Mouse (Mus musculus): ENCODE measurements at regions not wholly inside any gene's neighbourhood (a gene's known extent, or its start where the extent isn't known, plus 50 kb on each side); places are given as distances from the start of the nearest gene placed in this dataset.

- Histone ChIP-seq H3K9me3 (ENCODE audit: control insufficient read depth, low read length) (no peaks in the 10 kb centered on the region), H3K36me3 (ENCODE audit: control insufficient read depth, insufficient read depth, low read length) (no peaks in the 10 kb centered on the region), H3K4me2 (replicated peaks; ENCODE audit: low read depth, low read length) (no peak overlapping the region), H3K4me3 (ENCODE audit: low read length) (no peak overlapping the region), H3K4me1 (ENCODE audit: control insufficient read depth, insufficient read depth, low read length) (no peaks in the 10 kb centered on the region), H3K27me3 (ENCODE audit: control insufficient read depth, insufficient read depth, low read length) (no peaks in the 10 kb centered on the region), H3K9ac (ENCODE audit: low read depth, low read length) (no peak overlapping the region), H3K27ac (ENCODE audit: low read depth, low read length) (no peak overlapping the region)
- no peak for ATAC-seq (ENCODE audit: low FRiP score, low TSS enrichment)
- WGBS, result 25% methylated on average over 4 of the region's 4 CpGs
These were observed 1075.6 kb downstream of the Synb start for GRCm38 (mm10) chr14:68218471-68218870.

GRCm38 (mm10) chr14:68217986-68218385, 1076.1 kb downstream of the Synb start:
- H3K9ac ChIP-seq (ENCODE audit: low read depth, low read length), result no peak overlapping the region
- no peaks in the 10 kb centered on the region for H3K36me3 ChIP-seq (ENCODE audit: control insufficient read depth, insufficient read depth, low read length)
- no peaks in the 10 kb centered on the region for H3K4me1 ChIP-seq (ENCODE audit: control insufficient read depth, insufficient read depth, low read length)
- ATAC-seq (ENCODE audit: low FRiP score, low TSS enrichment), result no peak
- no peak overlapping the region for H3K27ac ChIP-seq (ENCODE audit: low read depth, low read length)
- H3K4me2 ChIP-seq (replicated peaks; ENCODE audit: low read depth, low read length), result no peak overlapping the region
- WGBS, result 76% methylated on average over 6 of the region's 6 CpGs
- no peak overlapping the region for H3K4me3 ChIP-seq (ENCODE audit: low read length)
- H3K9me3 ChIP-seq (ENCODE audit: control insufficient read depth, low read length), result no peaks in the 10 kb centered on the region
- no peaks in the 10 kb centered on the region for H3K27me3 ChIP-seq (ENCODE audit: control insufficient read depth, insufficient read depth, low read length)

DNA sequence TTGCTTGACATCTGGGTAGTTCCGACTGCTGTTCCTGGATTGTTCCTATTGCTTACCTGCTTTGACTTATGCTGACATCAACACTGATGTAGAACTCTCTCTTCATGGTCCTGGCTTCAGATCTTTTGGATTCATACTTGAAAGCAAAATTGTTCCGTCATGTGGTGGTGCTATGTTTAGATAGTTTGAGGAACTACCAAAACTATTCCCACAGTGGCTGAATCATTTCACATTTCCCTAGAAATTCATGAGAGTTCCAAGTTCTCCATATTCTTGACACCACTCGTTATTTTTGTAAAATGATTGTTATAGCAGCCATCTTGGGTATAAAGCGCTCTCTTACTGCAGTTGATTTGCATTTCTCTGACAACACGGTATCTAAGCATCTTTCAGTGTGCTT, 1080.2 kb downstream of the Synb start:
- Histone ChIP-seq H3K36me3 (ENCODE audit: control insufficient read depth, insufficient read depth, low read length) (no peaks in the 10 kb centered on the region), H3K4me3 (ENCODE audit: low read length) (no peak overlapping the region), H3K27me3 (ENCODE audit: control insufficient read depth, insufficient read depth, low read length) (no peaks in the 10 kb centered on the region), H3K27ac (ENCODE audit: low read depth, low read length) (no peak overlapping the region), H3K4me1 (ENCODE audit: control insufficient read depth, insufficient read depth, low read length) (no peaks in the 10 kb centered on the region), H3K4me2 (replicated peaks; ENCODE audit: low read depth, low read length) (no peak overlapping the region), H3K9me3 (ENCODE audit: control insufficient read depth, low read length) (no peaks in the 10 kb centered on the region), H3K9ac (ENCODE audit: low read depth, low read length) (no peak overlapping the region)
- ATAC-seq (ENCODE audit: low FRiP score, low TSS enrichment), result no peak
- WGBS, result 90% methylated on average over 5 of the region's 5 CpGs

DNA sequence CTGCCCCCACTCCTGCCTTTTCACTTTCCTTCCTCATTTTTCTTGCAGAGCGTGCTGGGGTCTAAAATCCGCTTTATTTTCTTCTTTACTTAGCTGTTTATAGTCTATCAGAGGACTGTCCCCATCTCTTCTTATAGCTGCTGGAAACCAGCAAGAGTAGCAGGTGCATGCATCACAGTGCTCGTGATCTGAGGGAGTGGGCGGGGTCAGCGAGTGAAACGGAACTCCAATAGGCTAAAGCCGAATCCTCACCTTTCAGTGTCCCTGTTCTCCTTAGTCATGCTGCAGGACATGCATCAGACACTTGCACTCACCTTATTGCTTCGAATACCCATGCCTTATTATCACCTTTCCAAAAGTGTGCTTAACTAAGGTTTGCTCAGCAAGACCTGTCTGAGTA, 1095.3 kb downstream of the Synb start:
- Histone ChIP-seq H3K27me3 (ENCODE audit: control insufficient read depth, insufficient read depth, low read length) (no peaks in the 10 kb centered on the region), H3K9ac (ENCODE audit: low read depth, low read length) (no peak overlapping the region), H3K4me1 (ENCODE audit: control insufficient read depth, insufficient read depth, low read length) (no peaks in the 10 kb centered on the region), H3K9me3 (ENCODE audit: control insufficient read depth, low read length) (no peaks in the 10 kb centered on the region), H3K4me3 (ENCODE audit: low read length) (no peak overlapping the region), H3K36me3 (ENCODE audit: control insufficient read depth, insufficient read depth, low read length) (no peaks in the 10 kb centered on the region), H3K4me2 (replicated peaks; ENCODE audit: low read depth, low read length) (no peak overlapping the region), H3K27ac (ENCODE audit: low read depth, low read length) (no peak overlapping the region)
- no peak for ATAC-seq (ENCODE audit: low FRiP score, low TSS enrichment)
- WGBS, result 8% methylated on average over 8 of the region's 8 CpGs

DNA sequence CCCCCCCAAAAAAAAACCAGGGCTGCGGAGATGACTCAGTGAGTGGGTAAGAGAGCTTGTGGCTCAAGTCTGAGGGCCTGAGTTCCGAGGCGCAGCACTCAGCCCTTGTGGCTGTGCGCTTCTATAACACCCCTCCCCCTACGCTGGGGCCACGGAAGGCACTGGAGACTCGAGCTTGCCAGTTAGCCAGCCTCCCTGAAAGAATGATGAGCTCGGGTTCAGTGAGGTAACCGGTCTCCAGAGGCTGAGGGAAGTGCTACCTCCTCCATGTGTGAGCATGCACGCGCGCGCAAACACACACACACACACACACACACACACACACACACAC, 1096.7 kb downstream of the Synb start:
- Histone ChIP-seq H3K9me3 (ENCODE audit: control insufficient read depth, low read length) (no peaks in the 10 kb centered on the region), H3K9ac (ENCODE audit: low read depth, low read length) (no peak overlapping the region), H3K27me3 (ENCODE audit: control insufficient read depth, insufficient read depth, low read length) (no peaks in the 10 kb centered on the region), H3K4me3 (ENCODE audit: low read length) (no peak overlapping the region), H3K4me1 (ENCODE audit: control insufficient read depth, insufficient read depth, low read length) (no peaks in the 10 kb centered on the region), H3K36me3 (ENCODE audit: control insufficient read depth, insufficient read depth, low read length) (no peaks in the 10 kb centered on the region), H3K4me2 (replicated peaks; ENCODE audit: low read depth, low read length) (peak overlapping the region; percentile 10; the same call in 1 of the 2 replicates), H3K27ac (ENCODE audit: low read depth, low read length) (no peak overlapping the region)
- WGBS, result 8% methylated on average over 12 of the region's 13 CpGs
- peak; percentile 68; the same call in 1 of the 2 replicates for ATAC-seq (ENCODE audit: low FRiP score, low TSS enrichment)

GRCm38 (mm10) chr14:68196762-68197469, 1097.2 kb downstream of the Synb start:
- ATAC-seq (ENCODE audit: low FRiP score, low TSS enrichment), result no peak
- WGBS, result 36% methylated on average over 9 of the region's 9 CpGs
- Histone ChIP-seq H3K27me3 (ENCODE audit: control insufficient read depth, insufficient read depth, low read length) (no peaks in the 10 kb centered on the region), H3K4me1 (ENCODE audit: control insufficient read depth, insufficient read depth, low read length) (no peaks in the 10 kb centered on the region), H3K4me3 (ENCODE audit: low read length) (no peak overlapping the region), H3K9ac (ENCODE audit: low read depth, low read length) (no peak overlapping the region), H3K27ac (ENCODE audit: low read depth, low read length) (no peak overlapping the region), H3K9me3 (ENCODE audit: control insufficient read depth, low read length) (no peaks in the 10 kb centered on the region), H3K36me3 (ENCODE audit: control insufficient read depth, insufficient read depth, low read length) (no peaks in the 10 kb centered on the region), H3K4me2 (replicated peaks; ENCODE audit: low read depth, low read length) (peak overlapping the region; percentile 10; the same call in 1 of the 2 replicates)

DNA sequence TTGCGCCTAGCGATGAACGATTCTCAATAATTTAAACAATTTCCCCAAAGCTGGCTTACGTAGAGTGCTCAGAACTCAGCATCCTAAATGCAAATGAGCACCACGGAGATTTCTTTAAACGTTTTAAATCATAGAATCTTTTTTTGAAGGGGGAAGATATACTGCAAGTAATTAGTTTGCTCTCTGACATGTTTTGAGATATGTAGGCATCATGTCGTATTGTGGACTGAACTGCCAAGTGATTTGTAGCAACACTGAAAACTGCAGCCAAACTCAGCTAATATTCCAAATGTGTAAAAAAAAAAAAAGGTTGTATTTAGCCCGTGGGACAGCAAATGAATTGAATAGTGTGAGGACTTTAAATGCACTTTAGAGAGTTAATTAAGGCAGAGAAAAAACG, 1097.9 kb downstream of the Synb start:
- no peak overlapping the region for H3K9ac ChIP-seq (ENCODE audit: low read depth, low read length)
- 71% methylated on average over 9 of the region's 9 CpGs for WGBS

GRCm38 (mm10) chr14:68189876-68190275, 1104.2 kb downstream of the Synb start:
- WGBS, result 72% methylated on average over 4 of the region's 4 CpGs
- Histone ChIP-seq H3K4me1 (ENCODE audit: control insufficient read depth, insufficient read depth, low read length) (no peaks in the 10 kb centered on the region), H3K36me3 (ENCODE audit: control insufficient read depth, insufficient read depth, low read length) (no peaks in the 10 kb centered on the region), H3K9me3 (ENCODE audit: control insufficient read depth, low read length) (no peaks in the 10 kb centered on the region), H3K4me2 (replicated peaks; ENCODE audit: low read depth, low read length) (no peak overlapping the region), H3K9ac (ENCODE audit: low read depth, low read length) (no peak overlapping the region), H3K27ac (ENCODE audit: low read depth, low read length) (no peak overlapping the region), H3K27me3 (ENCODE audit: control insufficient read depth, insufficient read depth, low read length) (no peaks in the 10 kb centered on the region), H3K4me3 (ENCODE audit: low read length) (no peak overlapping the region)
- no peak for ATAC-seq (ENCODE audit: low FRiP score, low TSS enrichment)

More for the DNA sequence above, 1097.9 kb downstream of the Synb start:
- Histone ChIP-seq H3K36me3 (ENCODE audit: control insufficient read depth, insufficient read depth, low read length) (no peaks in the 10 kb centered on the region), H3K4me3 (ENCODE audit: low read length) (no peak overlapping the region), H3K4me1 (ENCODE audit: control insufficient read depth, insufficient read depth, low read length) (no peaks in the 10 kb centered on the region), H3K27ac (ENCODE audit: low read depth, low read length) (no peak overlapping the region), H3K27me3 (ENCODE audit: control insufficient read depth, insufficient read depth, low read length) (no peaks in the 10 kb centered on the region), H3K4me2 (replicated peaks; ENCODE audit: low read depth, low read length) (no peak overlapping the region), H3K9me3 (ENCODE audit: control insufficient read depth, low read length) (no peaks in the 10 kb centered on the region)
- ATAC-seq (ENCODE audit: low FRiP score, low TSS enrichment), result no peak

- H3K27ac ChIP-seq (ENCODE audit: low read depth, low read length), result no peak overlapping the region
- no peak overlapping the region for H3K4me2 ChIP-seq (replicated peaks; ENCODE audit: low read depth, low read length)
- no peak for ATAC-seq (ENCODE audit: low FRiP score, low TSS enrichment)
- H3K4me1 ChIP-seq (ENCODE audit: control insufficient read depth, insufficient read depth, low read length), result no peaks in the 10 kb centered on the region
- whole genome bisulfite sequencing, result 60% methylated on average over 5 of the region's 5 CpGs
- no peaks in the 10 kb centered on the region for H3K36me3 ChIP-seq (ENCODE audit: control insufficient read depth, insufficient read depth, low read length)
- H3K4me3 ChIP-seq (ENCODE audit: low read length), result no peak overlapping the region
- H3K9me3 ChIP-seq (ENCODE audit: control insufficient read depth, low read length), result no peaks in the 10 kb centered on the region
- H3K9ac ChIP-seq (ENCODE audit: low read depth, low read length), result no peak overlapping the region
- no peaks in the 10 kb centered on the region for H3K27me3 ChIP-seq (ENCODE audit: control insufficient read depth, insufficient read depth, low read length)
These were observed 1105.8 kb downstream of the Synb start for GRCm38 (mm10) chr14:68188325-68188724.
